Comparison of ENCODE assay signal across 8 mouse cellular contexts in genomic region chr3:109025579-109025978, GRCm38 (mm10). TPM values are rescaled to one million over a fixed set of nuclear protein-coding genes. Genes with fewer than 3 reads are reported as not detected.
DNase-seq lines count a peak whose midpoint lies in the region; ATAC-seq lines count a peak whose summit lies in the region.

No protein-coding gene starts in this region.

- H3K27ac ChIP-seq in hindbrain, embryonic 14.5 days = no peak overlapping the region

- H3K9ac ChIP-seq in hindbrain, embryonic 14.5 days = peak overlapping the region; percentile 85; the same call in 1 of the 2 replicates

- peak overlapping the region; percentile 59 for H3K4me2 ChIP-seq in hindbrain, embryonic 14.5 days (replicated peaks)

- peak; percentile 41; the same call in 1 of the 2 replicates for ATAC-seq in hindbrain, embryonic 14.5 days (ENCODE audit: low FRiP score)

- H3K4me3 ChIP-seq in hindbrain, embryonic 14.5 days (replicated peaks; ENCODE audit: low read length) = peak overlapping the region; percentile 68

- H3K27me3 ChIP-seq in hindbrain, embryonic 14.5 days (ENCODE audit: control insufficient read depth, insufficient read depth, low read length) = no peaks in the 10 kb centered on the region

- peaks cover 28% of the 10 kb centered on the region for H3K4me1 ChIP-seq in hindbrain, embryonic 14.5 days (replicated peaks; ENCODE audit: control insufficient read depth, insufficient read depth, low read length)

- H3K36me3 ChIP-seq in hindbrain, embryonic 14.5 days (replicated peaks; ENCODE audit: control insufficient read depth, insufficient read depth) = no peaks in the 10 kb centered on the region

- 23% methylated on average over 16 of the region's 16 CpGs for WGBS in hindbrain, embryonic 14.5 days

- H3K9me3 ChIP-seq in hindbrain, embryonic 14.5 days (ENCODE audit: control insufficient read depth, low read length) = no peaks in the 10 kb centered on the region

- peak; percentile 65 for DNase-seq in T-cell, adult 2 months (ENCODE audit: low spot score)
- peak; percentile 89 to 91 for DNase-seq in cerebellum, postnatal 10 days
- peak; percentile 40 to 66 for DNase-seq in frontal cortex, postnatal 14 days (ENCODE audit: low spot score in 2 of 2)
- DNase-seq in hindbrain, embryonic 14.5 days (ENCODE audit: low spot score) = peak; percentile 89
- peak; percentile 53 for DNase-seq in left cerebral cortex, adult 11 months (ENCODE audit: low spot score)
- DNase-seq in lung, postnatal 4 days = peak; percentile 54 to 81
- DNase-seq in right cerebral cortex, adult 2 months (ENCODE audit: low spot score in 2 of 2) = peak; percentile 74 to 76
- DNase-seq in urinary bladder, postnatal 25 days (ENCODE audit: low spot score) = peak; percentile 73

RNA-seq across cellular contexts. Expression of gene Fam102b, which starts 1.8 kb away (rescaled TPM):
- 20.9 and 24.9 TPM in 2 replicates for polyA plus RNA-seq in hindbrain, embryonic 14.5 days (2014; fragmentation: Nextera tagmentation; extraction: Ambion mirVana)

RNA-seq across cellular contexts. Expression of gene Slc25a54, which starts 54.7 kb away (rescaled TPM):
- polyA plus RNA-seq in hindbrain, embryonic 14.5 days (2014; fragmentation: Nextera tagmentation; extraction: Ambion mirVana) = not detected in 2 replicates
